Mouse (Mus musculus): ENCODE measurements around the gene Arid3b. TPM values are rescaled to one million over a fixed set of nuclear protein-coding genes. Genes with fewer than 3 reads are reported as not detected.

Gene Arid3b
- polyA plus RNA-seq, 1 experiment from 2014 or later: 6.0 TPM

DNA sequence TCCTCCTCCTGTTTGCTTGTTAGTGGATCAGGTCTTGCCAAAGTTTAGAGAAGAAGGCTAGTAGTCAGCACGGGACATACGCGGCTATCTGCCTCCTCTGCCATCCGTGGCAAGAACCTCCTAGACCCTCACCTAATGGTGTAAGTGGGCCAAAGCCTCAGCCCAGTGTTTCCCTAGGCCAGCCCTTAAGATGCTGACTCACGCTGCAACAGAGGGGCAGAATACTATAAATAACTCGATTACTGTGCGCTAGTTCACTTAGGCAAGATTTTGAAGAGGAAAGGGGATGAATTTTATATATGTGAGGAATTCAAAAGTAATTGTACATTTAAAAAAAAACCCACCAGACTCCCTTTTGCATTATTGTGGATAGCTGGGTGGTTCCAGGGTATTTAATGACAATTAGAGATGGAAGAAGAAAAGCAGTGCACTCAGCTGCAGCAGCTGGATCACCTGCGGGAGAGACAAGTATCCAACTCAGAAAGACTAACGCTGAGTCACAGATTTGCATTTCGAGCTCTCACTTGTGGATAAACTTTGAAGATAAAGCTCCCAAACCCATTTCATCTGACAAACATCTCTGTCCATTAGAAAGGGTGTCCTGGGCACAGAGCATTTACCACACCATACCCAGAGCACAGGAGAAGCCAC, 31.4 kb downstream of the Arid3b start:
- H3K9me3 ChIP-seq: no peaks in the 10 kb centered on the region
- 59% methylated on average over 10 of the region's 10 CpGs for WGBS
- H3K4me1 ChIP-seq: peaks cover 8% of the 10 kb centered on the region
- H3K36me3 ChIP-seq: no peaks in the 10 kb centered on the region
- H3K4me2 ChIP-seq: no peak overlapping the region
- H3K27ac ChIP-seq: no peak overlapping the region
- no peaks in the 10 kb centered on the region for H3K27me3 ChIP-seq (replicated peaks)
- ATAC-seq (ENCODE audit: insufficient read depth, low FRiP score, low read depth): no peak
- H3K4me3 ChIP-seq (replicated peaks): no peak overlapping the region
- no peak overlapping the region for H3K9ac ChIP-seq

DNA sequence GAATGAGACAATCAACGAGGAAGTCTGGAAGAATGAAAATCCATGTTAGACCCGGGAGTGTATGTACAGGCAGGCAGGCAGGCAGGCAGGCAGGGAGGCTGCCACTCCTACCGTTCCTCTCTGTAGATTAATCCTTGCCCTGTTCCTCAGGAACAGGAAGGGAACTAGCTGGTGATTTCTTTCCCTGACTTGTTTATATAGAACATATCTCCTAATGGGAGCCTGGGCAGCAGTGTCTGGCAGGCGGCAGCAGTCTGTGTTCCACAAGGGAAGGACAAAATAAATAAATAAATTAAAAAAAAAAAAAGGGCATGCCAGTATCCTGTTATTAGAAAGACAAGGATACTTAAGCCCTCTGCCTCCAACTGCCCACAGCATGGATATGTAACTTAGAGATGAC, 32.8 kb downstream of the Arid3b start:
- no peak for ATAC-seq (ENCODE audit: insufficient read depth, low FRiP score, low read depth)
- Histone ChIP-seq H3K4me2 (no peak overlapping the region), H3K36me3 (no peaks in the 10 kb centered on the region), H3K9me3 (no peaks in the 10 kb centered on the region), H3K27me3 (replicated peaks) (no peaks in the 10 kb centered on the region), H3K4me1 (peaks cover 8% of the 10 kb centered on the region), H3K9ac (no peak overlapping the region), H3K4me3 (replicated peaks) (no peak overlapping the region), H3K27ac (no peak overlapping the region)
- WGBS: 17% methylated on average over 4 of the region's 4 CpGs

DNA sequence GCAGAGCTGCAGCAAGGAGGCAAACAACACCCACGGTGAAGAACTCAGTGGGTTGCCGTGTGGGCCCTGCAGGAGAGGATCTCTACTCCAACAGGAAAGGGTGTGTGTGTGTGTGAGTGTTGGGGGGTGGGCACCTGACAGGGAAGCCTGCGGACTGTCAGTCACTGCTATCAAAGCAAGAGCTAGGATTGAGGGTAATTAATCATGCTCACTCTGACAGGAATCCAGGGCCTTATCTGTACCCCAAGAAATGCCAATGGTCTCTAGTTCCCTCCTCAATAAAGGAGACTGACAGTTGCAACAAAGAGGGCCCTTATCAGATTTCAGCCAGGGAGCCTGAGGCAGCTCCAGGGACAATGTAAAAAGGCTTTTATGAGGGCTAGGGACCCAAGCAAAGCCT, 33.5 kb downstream of the Arid3b start:
- H3K4me3 ChIP-seq (replicated peaks): no peak overlapping the region
- WGBS: 23% methylated on average over 3 of the region's 3 CpGs
- peaks cover 8% of the 10 kb centered on the region for H3K4me1 ChIP-seq
- no peak overlapping the region for H3K9ac ChIP-seq
- H3K27me3 ChIP-seq (replicated peaks): no peaks in the 10 kb centered on the region
- H3K27ac ChIP-seq: no peak overlapping the region
- H3K9me3 ChIP-seq: no peaks in the 10 kb centered on the region
- H3K36me3 ChIP-seq: no peaks in the 10 kb centered on the region
- ATAC-seq (ENCODE audit: insufficient read depth, low FRiP score, low read depth): no peak
- H3K4me2 ChIP-seq: no peak overlapping the region

DNA sequence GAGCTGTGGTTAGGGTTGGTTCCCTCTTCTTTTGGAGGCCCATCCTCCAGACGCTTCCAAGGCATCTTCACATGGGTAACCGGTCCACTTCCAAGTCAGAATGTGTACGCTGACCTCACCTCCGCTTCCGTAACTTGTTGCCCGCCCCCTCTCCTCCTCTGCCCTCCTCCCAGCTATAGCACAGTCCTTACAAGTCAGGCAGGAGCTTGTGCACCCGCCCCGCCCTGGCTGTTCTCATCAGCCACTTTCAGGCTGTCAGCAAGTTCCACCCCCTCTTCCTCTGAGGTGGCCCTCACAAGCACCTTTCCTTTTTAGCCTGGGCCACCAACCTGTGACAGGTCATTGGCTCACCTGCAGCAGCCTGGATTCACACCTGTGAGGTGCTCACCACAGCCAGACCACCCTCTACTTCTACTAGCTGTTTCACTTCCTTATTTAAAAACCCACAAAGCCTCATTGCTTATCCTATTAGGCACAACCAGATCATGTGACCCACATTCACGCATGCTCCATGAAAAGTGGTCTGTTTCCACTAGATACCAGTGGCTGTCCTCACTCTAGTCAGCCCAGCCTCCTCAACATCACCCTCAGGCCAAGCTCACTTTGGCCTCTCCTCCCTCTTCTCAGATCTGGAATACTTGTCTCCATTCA, 36.1 kb downstream of the Arid3b start:
- H3K4me3 ChIP-seq (replicated peaks): no peak overlapping the region
- no peak overlapping the region for H3K9ac ChIP-seq
- 84% methylated on average over 9 of the region's 9 CpGs for WGBS
- no peak overlapping the region for H3K27ac ChIP-seq
- H3K4me2 ChIP-seq: no peak overlapping the region
- no peaks in the 10 kb centered on the region for H3K27me3 ChIP-seq (replicated peaks)
- H3K9me3 ChIP-seq: no peaks in the 10 kb centered on the region
- H3K4me1 ChIP-seq: peaks cover 8% of the 10 kb centered on the region; the same call in 1 of the 2 replicates
- no peak for ATAC-seq (ENCODE audit: insufficient read depth, low FRiP score, low read depth)
- no peaks in the 10 kb centered on the region for H3K36me3 ChIP-seq

DNA sequence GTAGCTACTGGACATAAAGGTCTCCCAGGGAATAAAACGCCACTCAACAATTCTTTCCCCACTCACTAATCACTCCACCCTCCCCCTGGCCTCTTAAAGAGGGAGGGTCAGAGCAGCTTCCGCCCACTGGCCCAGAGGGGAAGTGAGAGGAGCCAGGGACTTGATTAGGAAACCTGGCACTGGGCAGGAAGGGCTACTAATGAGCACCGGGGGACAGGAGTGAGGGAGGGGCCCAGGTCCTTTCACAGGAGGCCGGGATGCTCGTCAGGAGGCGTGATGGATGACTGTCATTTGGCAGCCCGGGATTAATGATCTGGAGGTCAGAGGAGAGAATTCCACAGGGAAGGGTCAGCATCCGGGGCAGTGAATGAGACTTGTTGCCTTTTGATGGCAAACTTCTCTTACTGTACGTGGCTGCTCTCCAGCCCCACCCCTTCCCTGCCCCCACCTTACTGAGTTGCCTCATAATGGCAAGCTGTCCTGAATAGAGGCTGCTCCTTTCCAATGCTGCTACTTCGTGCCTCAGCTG, 37.8 kb downstream of the Arid3b start:
- no peaks in the 10 kb centered on the region for H3K9me3 ChIP-seq
- 21% methylated on average over 10 of the region's 10 CpGs for WGBS
- no peak overlapping the region for H3K9ac ChIP-seq
- H3K27me3 ChIP-seq (replicated peaks): no peaks in the 10 kb centered on the region
- H3K4me1 ChIP-seq: peaks cover 5% of the 10 kb centered on the region; the same call in 1 of the 2 replicates
- no peaks in the 10 kb centered on the region for H3K36me3 ChIP-seq
- H3K4me2 ChIP-seq: no peak overlapping the region
- ATAC-seq (ENCODE audit: insufficient read depth, low FRiP score, low read depth): 0 out of 2 replicates have a peak, but pooled peaks have one; percentile 15
- H3K27ac ChIP-seq: no peak overlapping the region
- no peak overlapping the region for H3K4me3 ChIP-seq (replicated peaks)

DNA sequence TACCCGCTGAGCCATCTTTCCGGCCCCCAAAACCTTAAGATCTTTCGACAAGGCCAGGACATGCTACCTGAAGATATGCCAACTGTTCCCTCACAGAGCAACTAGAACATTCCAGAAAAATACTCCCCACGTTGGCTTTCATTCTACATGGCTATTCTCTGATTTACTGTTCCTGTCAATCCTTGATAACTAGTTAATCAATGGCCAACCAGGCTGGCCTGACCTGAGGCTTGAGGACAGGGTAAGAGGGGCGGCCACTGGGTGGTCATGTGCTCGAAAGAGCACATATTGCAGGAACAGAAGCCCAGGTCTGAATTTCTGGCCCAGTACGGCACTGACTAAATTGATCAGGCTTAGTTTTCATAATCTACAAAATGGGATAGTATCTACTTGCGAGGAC, 39.1 kb downstream of the Arid3b start:
- Histone ChIP-seq H3K36me3 (no peaks in the 10 kb centered on the region), H3K4me3 (replicated peaks) (no peak overlapping the region), H3K27ac (no peak overlapping the region), H3K9me3 (no peaks in the 10 kb centered on the region), H3K27me3 (replicated peaks) (no peaks in the 10 kb centered on the region), H3K4me1 (no peaks in the 10 kb centered on the region), H3K9ac (no peak overlapping the region), H3K4me2 (no peak overlapping the region)
- ATAC-seq (ENCODE audit: insufficient read depth, low FRiP score, low read depth): no peak
- 88% methylated on average over 8 of the region's 8 CpGs for WGBS

DNA sequence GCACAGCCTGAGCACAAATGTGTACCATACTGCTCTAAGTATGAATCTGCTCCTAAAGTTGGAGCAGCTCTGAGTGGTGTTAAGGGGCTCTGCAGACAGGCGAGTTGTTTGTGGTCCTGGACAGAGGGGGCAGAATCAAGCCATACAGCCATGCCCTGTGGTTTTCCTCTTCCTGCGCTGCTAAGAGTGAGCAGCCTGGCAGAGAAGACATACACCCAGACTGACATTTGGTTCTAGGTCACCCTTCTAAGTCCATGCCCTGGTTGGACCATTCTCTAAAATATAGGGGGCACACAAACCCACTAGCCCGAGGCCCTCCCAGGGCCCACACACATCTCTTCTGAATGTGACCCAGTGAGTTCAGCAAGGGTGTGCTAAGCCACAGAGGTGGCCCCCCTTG, 46.9 kb downstream of the Arid3b start:
- H3K27me3 ChIP-seq (replicated peaks): no peaks in the 10 kb centered on the region
- no peak overlapping the region for H3K9ac ChIP-seq
- no peak overlapping the region for H3K27ac ChIP-seq
- H3K4me2 ChIP-seq: no peak overlapping the region
- H3K9me3 ChIP-seq: no peaks in the 10 kb centered on the region
- H3K4me3 ChIP-seq (replicated peaks): no peak overlapping the region
- H3K36me3 ChIP-seq: no peaks in the 10 kb centered on the region
- 80% methylated on average over 3 of the region's 3 CpGs for WGBS
- ATAC-seq (ENCODE audit: insufficient read depth, low FRiP score, low read depth): no peak
- H3K4me1 ChIP-seq: no peaks in the 10 kb centered on the region

DNA sequence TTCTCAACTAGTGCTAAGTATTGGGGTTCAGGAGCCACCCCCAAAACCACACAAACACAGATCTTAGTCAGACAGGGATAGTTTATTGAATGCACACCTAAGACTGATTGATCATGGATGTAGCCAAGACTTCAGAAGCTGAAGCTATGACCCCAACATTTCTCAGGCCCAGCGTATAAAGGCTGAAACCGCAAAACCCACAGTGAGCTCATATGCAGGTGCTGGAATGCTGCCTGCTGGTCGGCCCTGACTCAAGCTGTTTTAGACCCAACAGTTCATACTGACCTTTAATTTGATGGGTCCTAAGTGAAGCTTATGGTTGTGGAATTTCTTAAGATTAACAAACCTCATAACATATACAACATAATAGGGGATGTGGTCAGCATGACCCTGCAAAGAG, 53.9 kb downstream of the Arid3b start:
- Histone ChIP-seq H3K36me3 (no peaks in the 10 kb centered on the region), H3K9ac (no peak overlapping the region), H3K27ac (no peak overlapping the region), H3K9me3 (no peaks in the 10 kb centered on the region), H3K4me1 (no peaks in the 10 kb centered on the region), H3K4me2 (no peak overlapping the region), H3K4me3 (replicated peaks) (no peak overlapping the region), H3K27me3 (replicated peaks) (no peaks in the 10 kb centered on the region)
- 80% methylated on average over 3 of the region's 3 CpGs for WGBS
- ATAC-seq (ENCODE audit: insufficient read depth, low FRiP score, low read depth): no peak

DNA sequence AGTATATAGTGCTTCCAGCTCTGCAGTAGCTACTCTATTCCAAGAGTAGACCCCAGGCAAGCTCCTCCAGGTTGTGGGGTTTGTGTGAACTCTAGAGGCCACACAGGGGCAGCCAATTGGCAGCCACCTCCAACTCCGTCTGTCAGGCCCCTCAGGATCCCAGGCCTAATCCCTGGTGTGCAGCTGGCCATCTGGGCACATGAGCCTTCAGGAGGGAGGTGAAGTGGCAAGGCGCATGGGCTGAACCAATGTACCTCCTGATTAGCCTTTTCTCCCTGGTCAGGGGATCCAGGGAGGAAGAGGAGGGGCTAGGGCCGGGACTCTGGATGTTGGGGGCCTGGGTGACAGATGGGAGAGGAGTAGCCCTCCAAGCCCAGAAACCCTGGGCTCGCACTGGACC, 60.9 kb downstream of the Arid3b start:
- Histone ChIP-seq H3K27ac (no peak overlapping the region), H3K4me2 (no peak overlapping the region), H3K27me3 (replicated peaks) (no peaks in the 10 kb centered on the region), H3K4me3 (replicated peaks) (no peak overlapping the region), H3K9ac (no peak overlapping the region), H3K4me1 (no peaks in the 10 kb centered on the region), H3K36me3 (no peaks in the 10 kb centered on the region), H3K9me3 (no peaks in the 10 kb centered on the region)
- no peak for ATAC-seq (ENCODE audit: insufficient read depth, low FRiP score, low read depth)
- whole genome bisulfite sequencing: 68% methylated on average over 4 of the region's 4 CpGs

DNA sequence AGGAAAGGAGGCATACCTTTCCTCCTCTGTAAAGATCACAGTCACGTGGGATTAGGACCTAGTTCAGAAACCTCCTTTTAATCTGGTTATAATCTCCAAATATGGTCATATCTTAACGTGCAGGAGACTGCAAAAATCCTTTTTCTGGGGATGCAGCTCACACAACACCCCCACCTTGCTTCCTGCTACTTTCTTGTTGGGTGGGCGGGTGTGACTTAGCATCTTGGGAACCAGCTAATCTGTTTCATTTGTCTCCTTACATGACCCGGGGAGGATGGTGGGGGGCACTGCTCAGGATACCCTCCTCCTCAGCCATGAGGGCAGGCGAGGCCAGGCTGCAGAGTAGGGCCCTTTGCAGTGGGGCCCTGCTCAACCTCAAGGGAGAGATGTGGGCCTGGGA, 61.6 kb downstream of the Arid3b start:
- no peak overlapping the region for H3K9ac ChIP-seq
- no peak for ATAC-seq (ENCODE audit: insufficient read depth, low FRiP score, low read depth)
- H3K4me2 ChIP-seq: no peak overlapping the region
- no peaks in the 10 kb centered on the region for H3K4me1 ChIP-seq
- H3K9me3 ChIP-seq: no peaks in the 10 kb centered on the region
- 59% methylated on average over 5 of the region's 5 CpGs for WGBS
- H3K27ac ChIP-seq: no peak overlapping the region
- H3K4me3 ChIP-seq (replicated peaks): no peak overlapping the region
- H3K36me3 ChIP-seq: no peaks in the 10 kb centered on the region
- H3K27me3 ChIP-seq (replicated peaks): no peaks in the 10 kb centered on the region

DNA sequence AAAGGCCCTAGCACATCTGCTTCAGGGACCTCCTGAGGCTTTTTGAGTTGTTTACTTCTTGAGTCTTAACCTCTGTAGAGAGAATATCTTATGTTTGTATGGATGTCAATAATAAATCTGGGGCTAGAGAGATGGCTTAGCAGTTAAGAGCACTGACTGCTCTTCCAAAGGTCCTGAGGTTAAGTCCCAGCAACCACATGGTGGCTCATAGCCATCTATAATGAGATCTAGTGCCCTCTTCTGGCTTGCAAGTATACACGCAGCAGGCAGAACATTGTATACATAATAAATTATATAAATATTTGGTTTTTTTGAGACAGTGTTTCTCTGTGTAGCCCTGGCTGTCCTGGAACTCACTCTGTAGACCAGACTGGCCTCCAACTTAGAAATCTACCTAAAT, 62.4 kb downstream of the Arid3b start:
- Histone ChIP-seq H3K4me2 (no peak overlapping the region), H3K9me3 (no peaks in the 10 kb centered on the region), H3K4me1 (no peaks in the 10 kb centered on the region), H3K9ac (no peak overlapping the region), H3K27me3 (replicated peaks) (no peaks in the 10 kb centered on the region), H3K27ac (no peak overlapping the region), H3K4me3 (replicated peaks) (no peak overlapping the region), H3K36me3 (no peaks in the 10 kb centered on the region)
- no peak for ATAC-seq (ENCODE audit: insufficient read depth, low FRiP score, low read depth)
- 3% methylated on average over 1 of the region's 1 CpGs for WGBS

DNA sequence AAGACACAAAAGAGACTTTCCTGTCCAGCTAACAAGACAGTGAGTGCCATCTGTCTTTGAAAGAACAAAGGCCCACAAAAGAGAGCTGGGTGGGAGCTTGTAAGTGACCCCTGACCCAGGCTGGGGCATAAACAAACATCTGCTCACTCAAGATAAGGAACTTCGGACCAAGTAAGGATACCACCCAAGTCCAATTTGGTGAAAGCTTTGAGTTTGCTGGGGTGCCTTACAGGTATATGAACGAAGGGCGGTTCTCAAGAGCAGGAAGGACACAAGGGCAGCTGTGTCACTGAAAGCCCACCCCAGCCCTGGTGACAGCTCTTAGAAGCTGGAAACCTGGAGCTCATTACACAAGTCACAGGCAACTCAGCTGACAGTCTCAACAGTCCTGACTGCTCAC, 62.8 kb downstream of the Arid3b start:
- H3K27me3 ChIP-seq (replicated peaks): no peaks in the 10 kb centered on the region
- ATAC-seq (ENCODE audit: insufficient read depth, low FRiP score, low read depth): no peak
- H3K4me2 ChIP-seq: no peak overlapping the region
- H3K4me1 ChIP-seq: no peaks in the 10 kb centered on the region
- WGBS: 61% methylated on average over 3 of the region's 3 CpGs
- H3K36me3 ChIP-seq: no peaks in the 10 kb centered on the region
- no peak overlapping the region for H3K9ac ChIP-seq
- no peaks in the 10 kb centered on the region for H3K9me3 ChIP-seq
- no peak overlapping the region for H3K4me3 ChIP-seq (replicated peaks)
- H3K27ac ChIP-seq: no peak overlapping the region

All from stomach, embryonic 15.5 days (tissue).